Mouse (Mus musculus): ENCODE results near the gene 1810062G17Rik.

- TF ChIP-seq GATA1 (IDR thresholded peaks at IDR 0.05; ENCODE audit: borderline replicate concordance, low read length) (no peak), FLI1 (IDR thresholded peaks at IDR 0.05; ENCODE audit: low read length) (no peak)
Observed at GRCm38 (mm10) chr3:36446918-36447317, 28.8 kb upstream of the 1810062G17Rik start.
